Mouse (Mus musculus): ENCODE data around the gene Senp6.

- TF ChIP-seq GATA1 (IDR thresholded peaks at IDR 0.05; ENCODE audit: low read length) (no peak), TAL1 (IDR thresholded peaks at IDR 0.05; ENCODE audit: low read length) (no peak)
Measured at GRCm38 (mm10) chr9:80161451-80161850, 94.7 kb downstream of the Senp6 start.
